Mouse (Mus musculus) regulatory T cell (primary cell): ENCODE data around the gene Hist1h3h.

ENCODE experiments used
- in situ Hi-C: fragments of 300-600 bp; cut with MboI, MseI; formaldehyde crosslinking; loops from one replicate; pipeline ENCODE4 v1.15.1; 2025; ENCODE audit warnings: high pct_unique_total_duplicates

The Hist1h3h gene

GRCm38 (mm10) chr13:21722993-21723836 is 5.8 kb downstream of the Hist1h3h start:
- in situ Hi-C loops, result loop anchor here (5.0 kb wide), 2 partner anchors 314 to 1849 kb away; partner anchors contain the start of genes Hist1h2ad, Hist1h2ae, Hist1h2ah and Hist1h2bf

DNA sequence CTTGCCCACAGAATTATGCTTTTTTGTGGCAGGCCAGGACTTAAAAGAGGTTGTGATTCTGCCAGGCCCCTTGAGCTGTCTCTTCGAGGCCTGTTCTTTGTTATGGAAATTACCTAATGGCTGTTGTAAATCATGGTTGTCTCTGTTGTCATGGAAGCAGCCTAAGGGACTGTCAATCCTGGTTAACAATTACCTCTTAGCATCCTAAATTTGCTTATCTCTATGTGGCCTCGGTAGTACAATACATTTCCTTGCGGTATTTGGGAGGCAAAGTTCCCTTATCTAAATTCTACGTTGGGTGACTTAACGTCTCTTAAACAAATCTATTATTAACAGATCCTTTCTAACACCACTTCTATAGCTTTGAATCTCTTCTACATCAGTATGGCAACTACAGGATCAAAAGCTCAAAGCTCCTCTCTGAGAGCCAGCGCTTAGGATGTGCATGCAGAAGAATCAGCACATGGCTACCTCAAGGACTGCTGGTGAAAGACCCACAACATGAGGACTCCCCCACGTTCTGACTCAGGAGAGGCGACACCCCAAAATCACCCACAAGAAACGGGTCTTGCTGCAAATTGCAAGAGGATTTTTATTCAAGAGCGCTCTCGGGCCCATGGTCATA is 10.6 kb downstream of the Hist1h3h start:
- in situ Hi-C loops, result no loop called here

DNA sequence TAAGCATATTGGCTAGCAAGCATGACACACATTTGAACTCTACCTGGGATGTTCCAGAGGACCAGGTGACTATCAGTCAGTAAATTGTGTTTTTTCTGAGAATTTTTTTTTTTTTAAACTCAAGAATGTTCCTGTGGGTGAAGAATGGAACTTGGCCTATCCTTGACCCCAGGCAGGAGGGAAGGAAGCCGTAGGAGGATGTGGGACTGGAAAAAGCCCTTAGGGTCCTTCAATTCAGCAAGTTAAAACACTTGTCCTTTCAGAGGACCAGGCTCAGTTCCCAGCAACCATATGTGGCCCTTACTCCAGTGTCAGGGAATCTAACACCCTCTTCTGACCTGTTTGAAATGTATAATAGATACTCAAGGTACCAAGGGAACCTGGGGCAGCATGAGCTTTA is 12.1 kb downstream of the Hist1h3h start:
- in situ Hi-C loops, result no loop called here

GRCm38 (mm10) chr13:21733466-21733865 is 16.0 kb downstream of the Hist1h3h start:
- in situ Hi-C loops, result no loop called here

- in situ Hi-C loops, result no loop called here
These were observed 16.8 kb downstream of the Hist1h3h start for GRCm38 (mm10) chr13:21734010-21734905.

GRCm38 (mm10) chr13:21734906-21735767 is 17.7 kb downstream of the Hist1h3h start, which contains the start of gene Hist1h4j:
TSS of gene Hist1h4j (plus strand) at chr13:21735064.
- in situ Hi-C loops, result loop anchor here (5.0 kb wide), 1 partner anchor 57 kb away; no protein-coding TSS in a partner anchor

DNA sequence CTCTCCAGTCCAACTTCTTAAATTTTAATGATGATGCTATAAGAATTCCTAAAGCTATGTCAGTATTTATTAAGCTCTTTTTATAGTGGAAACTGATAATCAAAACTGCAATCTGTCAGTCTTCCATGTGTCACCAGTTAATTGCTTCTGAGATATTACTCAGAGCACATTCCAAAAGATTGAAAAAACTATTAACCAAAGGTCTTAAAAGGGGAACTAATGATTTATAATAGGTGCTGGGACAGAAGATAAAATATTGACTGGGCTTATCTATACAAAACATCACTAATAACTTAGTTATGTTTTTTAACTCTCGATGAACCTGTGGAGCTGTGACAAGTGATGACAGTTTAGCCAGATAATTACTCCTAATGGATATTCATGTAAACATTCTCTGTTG is 27.5 kb downstream of the Hist1h3h start:
- in situ Hi-C loops, result no loop called here

DNA sequence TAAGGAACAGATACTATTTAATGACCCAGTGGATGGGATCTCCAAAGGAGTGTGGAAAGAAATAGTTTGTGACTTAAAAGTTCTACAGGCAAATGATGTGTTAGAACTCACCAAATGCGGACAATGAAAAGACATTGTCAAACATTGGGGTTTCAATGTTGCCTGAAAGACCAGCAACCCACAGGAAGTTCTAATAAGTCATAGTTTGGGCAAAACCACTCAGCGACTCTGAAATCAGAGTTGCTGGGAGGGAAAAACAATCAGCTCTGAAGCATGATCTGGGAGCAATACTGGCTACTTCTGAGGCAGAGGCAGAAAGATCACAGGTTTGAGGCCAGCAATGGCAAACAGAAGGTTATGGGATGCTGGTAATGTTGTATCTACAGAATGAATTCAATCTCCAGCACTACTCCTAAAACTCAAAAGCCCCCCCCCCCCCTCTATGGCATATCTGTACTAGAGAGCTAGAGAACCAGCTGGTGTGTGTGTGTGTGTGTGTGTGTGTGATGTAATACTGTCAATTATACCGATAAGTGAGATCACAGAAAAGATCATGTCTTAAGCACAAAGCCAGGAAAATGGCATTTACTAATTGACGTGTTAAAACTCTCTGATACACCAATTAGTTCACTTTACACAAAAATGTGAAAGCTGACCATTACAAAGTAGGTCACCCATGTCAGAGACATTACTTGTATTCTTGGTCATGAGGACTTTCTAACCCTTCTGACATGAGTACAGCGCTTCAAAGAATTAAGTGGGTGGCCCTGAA is 32.1 kb downstream of the Hist1h3h start:
- in situ Hi-C loops, result loop anchor here (5.0 kb wide), 1 partner anchor 32 kb away; the partner anchor contains the start of genes Hist1h2ai, Hist1h2bl and Hist1h3h

- in situ Hi-C loops, result loop anchor here (5.0 kb wide), 1 partner anchor 33 kb away; the partner anchor contains the start of genes Hist1h2ai, Hist1h2bl and Hist1h3h
These were observed 32.9 kb downstream of the Hist1h3h start, which contains the start of gene Hist1h4k for GRCm38 (mm10) chr13:21750159-21751017. TSS of gene Hist1h4k (minus strand) at chr13:21750505.

- in situ Hi-C loops, result loop anchor here (5.0 kb wide), 1 partner anchor 34 kb away; the partner anchor contains the start of genes Hist1h2ai, Hist1h2bl and Hist1h3h
These were observed 34.0 kb downstream of the Hist1h3h start for GRCm38 (mm10) chr13:21751417-21751816.

- in situ Hi-C loops, result loop anchor here (5.0 kb wide), 1 partner anchor 35 kb away; the partner anchor contains the start of genes Hist1h2ai, Hist1h2bl and Hist1h3h
These were observed 34.4 kb downstream of the Hist1h3h start for GRCm38 (mm10) chr13:21751827-21752226.

GRCm38 (mm10) chr13:21752356-21752755 is 34.9 kb downstream of the Hist1h3h start:
- in situ Hi-C loops, result loop anchor here (5.0 kb wide), 1 partner anchor 35 kb away; the partner anchor contains the start of genes Hist1h2ai, Hist1h2bl and Hist1h3h

- in situ Hi-C loops, result loop anchor here (5.0 kb wide), 1 partner anchor 36 kb away; the partner anchor contains the start of genes Hist1h2ai, Hist1h2bl and Hist1h3h
These were observed 35.6 kb downstream of the Hist1h3h start for GRCm38 (mm10) chr13:21753051-21753523.

DNA sequence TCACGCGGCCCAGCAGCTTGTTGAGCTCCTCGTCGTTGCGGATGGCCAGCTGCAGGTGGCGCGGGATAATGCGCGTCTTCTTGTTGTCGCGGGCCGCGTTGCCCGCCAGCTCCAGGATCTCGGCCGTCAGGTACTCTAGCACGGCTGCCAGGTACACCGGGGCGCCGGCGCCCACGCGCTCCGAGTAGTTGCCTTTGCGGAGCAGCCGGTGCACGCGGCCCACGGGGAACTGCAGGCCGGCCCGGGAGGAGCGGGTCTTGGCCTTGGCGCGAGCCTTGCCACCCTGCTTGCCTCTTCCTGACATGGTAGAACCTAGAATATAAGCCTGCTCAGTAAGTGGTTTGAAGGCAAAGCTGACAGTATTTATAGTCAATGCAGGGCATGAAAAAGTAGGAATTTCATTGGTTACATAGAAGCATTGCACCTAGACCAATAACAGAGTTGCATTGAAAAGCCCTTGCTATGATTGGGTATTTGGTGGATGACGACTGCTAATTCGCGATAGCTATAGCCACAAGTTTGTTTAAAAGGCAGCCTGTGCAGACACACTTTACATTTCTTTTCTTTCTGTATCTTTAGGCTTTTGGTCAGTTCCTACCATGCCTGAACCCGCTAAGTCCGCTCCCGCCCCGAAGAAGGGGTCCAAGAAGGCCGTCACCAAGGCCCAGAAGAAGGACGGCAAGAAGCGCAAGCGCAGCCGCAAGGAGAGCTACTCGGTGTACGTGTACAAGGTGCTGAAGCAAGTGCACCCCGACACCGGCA is 36.2 kb downstream of the Hist1h3h start, which contains the start of the genes Hist1h2ak and Hist1h2bn:
Gene Hist1h2ak, minus strand, starts transcription at position 304 of the 762 bp plus-strand sequence.
Gene Hist1h2bn, plus strand, starts transcription at position 600 of the 762 bp plus-strand sequence.
- in situ Hi-C loops, result loop anchor here (5.0 kb wide), 1 partner anchor 36 kb away; the partner anchor contains the start of genes Hist1h2ai, Hist1h2bl and Hist1h3h

DNA sequence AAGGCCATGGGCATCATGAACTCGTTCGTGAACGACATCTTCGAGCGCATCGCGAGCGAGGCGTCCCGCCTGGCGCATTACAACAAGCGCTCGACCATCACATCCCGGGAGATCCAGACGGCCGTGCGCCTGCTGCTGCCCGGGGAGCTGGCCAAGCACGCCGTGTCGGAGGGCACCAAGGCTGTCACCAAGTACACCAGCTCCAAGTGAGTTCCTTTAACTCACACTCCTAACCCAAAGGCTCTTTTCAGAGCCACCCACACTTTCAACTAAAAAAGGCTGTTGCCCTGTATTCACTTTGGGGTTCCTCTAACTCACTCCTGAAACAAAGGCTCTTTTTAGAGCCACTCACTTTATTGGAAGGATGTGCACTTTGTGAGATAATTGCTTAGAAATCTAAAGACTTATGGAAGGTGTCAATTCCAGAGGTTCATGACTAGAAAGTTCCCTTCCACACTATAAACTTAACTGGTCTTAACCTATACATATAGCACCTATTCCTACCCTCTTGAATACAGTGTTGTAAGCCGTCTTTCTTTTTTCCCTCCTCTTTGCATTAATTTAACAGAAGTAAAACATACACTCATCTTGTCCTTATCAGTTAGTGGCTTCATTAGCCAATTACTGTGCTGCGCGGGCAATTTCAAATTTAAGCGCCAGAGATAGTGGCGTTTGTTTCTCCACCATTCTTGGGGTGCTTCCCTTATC is 37.0 kb downstream of the Hist1h3h start:
- in situ Hi-C loops, result loop anchor here (5.0 kb wide), 1 partner anchor 37 kb away; the partner anchor contains the start of genes Hist1h2ai, Hist1h2bl and Hist1h3h

- in situ Hi-C loops, result no loop called here
These were observed 38.2 kb downstream of the Hist1h3h start for GRCm38 (mm10) chr13:21755707-21756106.
